Mouse (Mus musculus) fibroblast of lung, adult 2 months (primary cell): Measurements from ENCODE around the gene Rasa2.
"Not testable (repeated sequence)": the region's sequence is repeated elsewhere in the genome, so short reads cannot be mapped to it uniquely, and the experiment has no call there.

Source experiments
- DNase-seq: peaks from one replicate; pipeline ENCODE4 v3.0.0-alpha.2; 2011; ENCODE audit warnings: low read depth

Gene Rasa2

GRCm38 (mm10) chr9:96583076-96583475, 48.3 kb downstream of the Rasa2 start:
- peak; percentile 68 for DNase-seq

DNA sequence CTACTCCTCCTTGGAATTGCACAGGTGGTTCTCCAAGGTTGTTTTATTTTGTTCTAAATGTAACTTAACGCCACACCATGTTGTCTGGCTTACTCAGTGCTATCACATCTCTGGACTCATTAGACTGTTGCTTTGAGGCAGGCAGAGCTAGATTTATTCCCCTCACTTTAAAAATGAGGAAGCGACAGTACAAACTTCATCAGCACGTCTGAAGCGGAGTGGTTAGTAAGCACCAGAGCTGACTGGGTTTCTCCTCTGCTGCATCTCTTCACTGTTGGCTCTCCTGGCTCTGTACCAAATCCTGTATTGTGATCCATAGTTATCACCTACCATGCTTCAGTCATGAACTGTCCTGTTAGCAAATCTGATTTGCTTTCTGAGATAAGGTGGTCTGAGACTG, 53.2 kb downstream of the Rasa2 start:
- DNase-seq = no peak

GRCm38 (mm10) chr9:96577674-96578073, 53.7 kb downstream of the Rasa2 start:
- DNase-seq = no peak

DNA sequence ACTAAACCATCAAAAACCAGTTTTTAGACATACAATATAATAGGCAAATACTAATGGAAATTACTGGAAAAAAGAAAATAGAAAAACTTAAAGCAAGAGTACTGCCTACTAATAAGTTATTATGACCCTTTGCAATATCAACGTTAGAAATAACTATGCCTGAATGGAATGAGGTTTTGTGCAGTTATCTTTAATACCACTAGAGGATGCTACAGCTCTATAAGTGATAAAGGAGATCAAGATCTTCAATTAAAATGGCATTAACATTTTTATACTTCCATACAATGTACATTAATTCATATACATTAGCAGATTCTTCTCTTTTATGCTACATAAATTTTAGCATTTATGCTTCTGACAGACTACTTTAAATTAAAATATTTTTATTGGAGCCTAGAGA, 58.2 kb downstream of the Rasa2 start:
- DNase-seq = no peak

GRCm38 (mm10) chr9:96572754-96573153, 58.7 kb downstream of the Rasa2 start:
- no peak for DNase-seq

DNA sequence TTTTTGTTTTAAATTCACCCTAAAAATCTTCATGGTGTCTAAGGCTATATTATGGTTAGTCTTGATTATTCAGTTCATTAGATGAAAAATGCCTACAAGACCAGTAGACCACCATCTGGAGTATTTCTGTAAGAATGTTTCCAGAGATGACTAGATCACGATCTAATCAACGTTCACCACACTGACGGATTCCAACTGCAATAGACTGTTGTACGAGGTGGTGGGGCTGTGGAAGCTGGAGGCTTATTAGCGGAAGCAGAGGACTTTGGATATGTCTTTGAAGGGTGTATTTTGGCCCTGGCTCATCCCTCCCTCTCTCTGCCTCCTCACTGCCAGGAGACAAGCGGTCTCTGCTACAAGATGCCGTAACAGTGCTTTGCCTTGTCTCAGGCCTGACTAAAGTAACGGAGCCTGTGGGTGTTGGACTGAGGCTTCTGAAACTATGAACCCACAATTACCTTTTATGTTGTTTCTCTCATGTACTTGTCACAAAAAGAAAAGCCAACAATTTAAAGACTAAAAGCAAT, 64.9 kb downstream of the Rasa2 start:
- no peak for DNase-seq

DNA sequence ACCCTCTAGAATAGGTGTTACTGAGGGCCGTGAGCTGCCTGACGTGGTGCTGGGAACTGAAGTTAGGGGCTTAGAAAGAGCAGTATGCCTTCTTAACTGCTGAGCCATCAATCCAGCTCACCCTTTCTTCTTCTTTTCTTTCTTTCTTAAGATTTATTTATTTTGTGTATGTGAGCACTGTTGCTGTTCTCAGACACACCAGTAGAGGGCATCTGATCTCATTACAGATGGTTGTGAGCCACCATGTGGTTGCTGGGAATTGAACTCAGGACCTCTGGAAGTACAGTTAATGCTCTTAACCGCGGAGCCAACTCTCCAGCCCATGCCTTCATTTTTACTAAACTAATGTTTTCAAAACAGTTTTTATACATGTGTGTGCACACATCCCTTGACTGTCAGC, 67.9 kb downstream of the Rasa2 start:
- DNase-seq = no peak

- DNase-seq = no peak
Observed at GRCm38 (mm10) chr9:96559148-96559547, 72.3 kb downstream of the Rasa2 start.

DNA sequence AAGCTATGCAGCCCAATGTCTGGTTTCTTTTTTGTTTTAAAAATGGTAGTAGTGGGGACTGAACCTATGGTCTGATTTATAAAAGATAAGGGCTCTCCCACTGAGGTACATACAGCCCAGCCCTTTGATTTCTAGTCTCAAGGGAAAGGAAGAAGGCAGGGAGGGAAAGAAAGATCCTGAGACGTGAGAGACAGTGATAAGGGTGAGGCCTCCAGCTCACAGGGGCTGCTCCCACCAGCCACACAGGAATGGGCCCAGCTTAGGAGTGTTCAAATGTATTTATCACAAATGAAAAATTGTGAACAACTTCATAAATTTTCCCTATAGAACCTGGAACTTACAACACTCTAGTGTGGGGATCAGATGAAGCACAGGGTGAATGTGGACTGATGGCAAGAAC, 72.8 kb downstream of the Rasa2 start:
- no peak for DNase-seq

DNA sequence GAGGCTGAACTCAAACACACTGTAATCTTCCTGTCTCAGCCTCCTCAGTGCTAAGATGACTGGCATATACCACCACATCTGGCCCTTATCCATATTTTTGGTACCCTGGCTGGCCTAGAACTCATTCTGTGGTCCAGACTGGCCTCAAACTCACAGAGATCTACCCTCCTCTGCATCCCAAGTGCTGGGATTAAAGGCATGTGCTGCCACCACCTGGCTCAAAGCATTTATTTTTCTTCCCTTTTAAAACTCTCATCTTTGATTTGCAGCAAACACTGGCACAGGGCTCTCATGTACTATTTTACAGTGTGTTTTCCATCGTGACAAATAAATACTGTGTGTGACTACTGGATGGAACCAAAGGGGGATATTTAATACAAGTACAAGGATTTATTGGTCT, 77.3 kb downstream of the Rasa2 start:
- no peak for DNase-seq

GRCm38 (mm10) chr9:96545410-96545809, 86.0 kb downstream of the Rasa2 start:
- DNase-seq = no peak

- peak; percentile 25 for DNase-seq
Observed at GRCm38 (mm10) chr9:96543643-96544640, 87.5 kb downstream of the Rasa2 start.

DNA sequence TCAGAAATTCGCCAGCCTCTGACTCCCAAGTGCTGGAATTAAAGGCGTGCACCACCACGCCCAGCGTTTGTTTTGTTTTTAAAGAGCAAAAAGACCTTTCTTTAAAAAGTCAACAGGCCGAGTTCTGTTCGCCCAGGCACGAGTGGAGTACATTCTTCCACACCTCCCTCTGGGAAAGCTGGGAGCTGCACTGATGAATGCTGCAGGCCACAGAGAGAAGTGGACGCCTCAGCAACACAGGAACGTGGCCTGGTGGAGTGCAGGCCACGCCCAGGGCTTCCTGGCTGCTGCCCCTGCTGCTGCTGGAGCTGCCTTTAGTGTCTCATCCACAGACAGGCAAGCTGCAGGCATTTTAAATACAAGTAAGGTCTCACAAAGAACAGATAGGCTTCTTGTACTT, 92.5 kb downstream of the Rasa2 start:
- DNase-seq = peak; percentile 16

GRCm38 (mm10) chr9:96537615-96537919, 93.8 kb downstream of the Rasa2 start:
- DNase-seq = no peak

GRCm38 (mm10) chr9:96536895-96537614, 94.4 kb downstream of the Rasa2 start:
- peak; percentile 30 for DNase-seq

- DNase-seq = not testable (repeated sequence)
Observed at GRCm38 (mm10) chr9:96536093-96536492, 95.3 kb downstream of the Rasa2 start.

DNA sequence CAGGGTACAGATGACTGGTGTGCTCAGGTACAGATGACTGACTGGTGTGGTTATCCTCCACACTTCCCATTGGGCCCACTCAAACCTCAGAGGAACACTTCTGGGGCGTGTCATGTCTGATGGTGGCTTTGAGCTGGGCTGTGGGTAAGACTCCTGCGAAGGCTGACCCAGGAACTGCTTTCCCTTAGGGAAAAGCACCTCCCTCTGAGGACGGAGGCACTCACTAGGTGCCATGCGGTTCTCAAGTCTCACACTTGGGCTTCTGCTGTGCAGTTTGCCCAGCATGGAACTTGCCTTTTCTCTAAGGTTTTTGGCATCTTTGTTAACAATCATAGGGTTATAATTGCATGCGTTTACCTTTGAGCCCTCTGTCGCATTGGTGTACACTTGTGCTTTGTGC, 96.0 kb downstream of the Rasa2 start:
- no peak for DNase-seq

DNA sequence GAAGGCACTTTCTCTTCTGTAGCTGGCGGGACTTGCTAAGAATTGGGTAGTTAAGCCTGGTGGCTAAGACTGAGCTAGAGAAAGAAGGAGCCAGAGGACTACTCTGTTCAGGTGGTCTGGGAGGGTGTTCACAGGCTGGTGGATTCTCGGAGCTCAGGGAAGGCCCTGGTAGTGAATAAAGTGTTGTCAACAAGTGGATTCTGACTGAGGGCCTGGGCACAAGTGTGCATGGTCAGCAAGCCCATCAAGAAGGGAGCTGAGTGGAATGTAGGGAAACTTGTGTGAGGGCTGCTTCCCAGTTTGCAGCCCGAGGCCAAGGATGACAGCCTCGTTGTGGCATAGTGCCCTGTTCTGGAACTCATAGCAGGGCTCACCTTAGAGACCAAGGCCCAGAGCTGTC, 97.2 kb downstream of the Rasa2 start:
- DNase-seq = no peak

GRCm38 (mm10) chr9:96533476-96533875, 97.9 kb downstream of the Rasa2 start:
- DNase-seq = no peak

DNA sequence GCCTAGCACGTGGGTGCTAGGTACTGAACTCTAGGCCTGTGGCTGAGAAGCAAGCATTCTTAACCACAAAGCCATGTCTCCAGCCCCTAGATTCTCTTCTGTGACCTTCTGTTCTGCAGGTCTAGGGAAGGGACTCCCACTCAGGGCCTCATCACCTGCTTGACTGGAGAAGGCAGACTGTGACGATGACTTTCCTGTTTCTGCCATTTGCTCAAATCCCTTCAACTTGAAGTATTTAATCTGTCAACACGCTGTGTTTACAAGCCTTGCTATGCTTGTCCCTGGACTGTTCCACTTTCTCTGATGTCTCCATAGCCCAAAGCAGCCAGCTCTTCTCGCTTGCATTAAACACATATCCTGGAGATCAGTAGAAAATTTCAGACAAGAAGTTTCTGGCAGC, 98.9 kb downstream of the Rasa2 start:
- DNase-seq = no peak

GRCm38 (mm10) chr9:96530674-96531081, 100.7 kb downstream of the Rasa2 start:
- DNase-seq = no peak

- DNase-seq = no peak
Observed at GRCm38 (mm10) chr9:96529961-96530673, 101.3 kb downstream of the Rasa2 start.
